15 mouse cellular contexts compared by ENCODE assay signal in the genomic region with DNA sequence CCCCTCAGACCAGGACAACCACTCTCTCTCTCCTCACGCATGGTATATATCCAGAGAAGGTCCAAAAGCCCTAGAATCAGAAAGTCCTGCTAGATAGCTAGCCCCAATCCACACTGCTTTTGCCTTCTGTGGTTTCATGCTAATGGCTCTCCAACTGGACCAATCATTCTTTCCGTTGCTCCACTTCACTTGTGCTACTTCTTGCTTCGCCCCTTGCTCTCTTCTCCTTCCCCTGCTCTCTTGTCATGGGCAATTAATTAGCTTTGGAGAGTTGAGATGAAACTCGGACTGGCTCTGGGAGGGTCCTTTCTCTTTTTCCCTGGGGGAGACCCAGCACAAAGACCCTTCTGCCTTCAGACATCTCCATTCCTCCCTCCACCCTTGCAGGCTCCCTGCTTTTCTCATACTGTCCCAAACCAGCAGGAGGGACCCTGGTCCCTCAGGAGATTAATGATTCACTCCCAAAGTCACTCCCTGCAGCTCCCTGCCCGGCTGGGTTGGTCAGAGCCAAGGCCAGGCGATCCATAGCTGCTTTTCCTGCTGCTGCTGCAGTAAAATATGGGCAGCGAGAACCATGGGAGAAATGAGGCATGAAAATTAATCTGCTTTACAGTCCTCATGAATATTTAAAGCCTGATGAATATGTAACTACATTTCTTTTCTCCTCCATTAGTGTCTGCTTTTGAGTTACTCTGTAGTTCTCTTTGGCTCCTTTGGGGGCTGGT.
DNase-seq lines count a peak whose midpoint lies in the region; ATAC-seq and TF ChIP-seq lines count a peak whose summit lies in the region.
"Had no signal": no experiment of that assay in that cellular context is flagged by ENCODE, and none has a peak within 500 bp of the region (broad histone marks: within the 10 kb centered on the region; RNA-seq: fewer than 3 reads in every experiment).

No protein-coding gene starts in this region.

- DNase-seq in adrenal gland, postnatal 10 days: peak; percentile 9
- DNase-seq in adrenal gland, adult 18-20 months (ENCODE audit: low spot score in 2 of 2): no peak
- peak; percentile 73 for DNase-seq in hindbrain, postnatal 0 days (ENCODE audit: low spot score)
- peak; percentile 73 for DNase-seq in mesoderm, embryonic 11.5 days (ENCODE audit: low read depth, low spot score)
- peak; percentile 66 for DNase-seq in retina, embryonic 14.5 days (ENCODE audit: low spot score)
- no peak for DNase-seq in frontal cortex, postnatal 14 days (ENCODE audit: low spot score in 2 of 2)
- DNase-seq in left cerebral cortex, postnatal 10 days (ENCODE audit: extremely low spot score in 1 of 2, low spot score in 2 of 2): no peak
- DNase-seq: adrenal gland, postnatal 14 days; cerebellum, adult 2 months; heart, adult 11 months; lung, embryonic 14.5 days; thymus, adult 2 months had no signal

- ATAC-seq in hindbrain, postnatal 0 days: peak; percentile 28; the same call in 1 of the 2 replicates
- ATAC-seq in heart, embryonic 12.5 days (ENCODE audit: insufficient number of reproducible peaks, low FRiP score): no peak
- ATAC-seq: intestine, embryonic 15.5 days had no signal

- intact Hi-C loops in left cerebral cortex, postnatal 10 days (cut with DNase I): no loop called here

- no peaks in the 10 kb centered on the region for H3K27me3 ChIP-seq in hindbrain, postnatal 0 days (ENCODE audit: insufficient read depth, low read length)
- peaks cover 50% of the 10 kb centered on the region for H3K27me3 ChIP-seq in heart, embryonic 12.5 days (replicated peaks)

- H3K4me3 ChIP-seq in hindbrain, postnatal 0 days (ENCODE audit: low read length): no peak overlapping the region
- H3K4me3 ChIP-seq in heart, embryonic 12.5 days: no peak overlapping the region
- H3K4me3 ChIP-seq: erythroblast, embryonic 14.5 days; intestine, embryonic 15.5 days had no signal

- TF ChIP-seq CTCF in hindbrain, postnatal 0 days (IDR thresholded peaks at IDR 0.05; ENCODE audit: low read depth): no peak; the same call in 1 of the 2 replicates

- no peaks in the 10 kb centered on the region for H3K36me3 ChIP-seq in hindbrain, postnatal 0 days (ENCODE audit: insufficient read depth, low read length)
- no peaks in the 10 kb centered on the region for H3K36me3 ChIP-seq in heart, embryonic 12.5 days
- H3K36me3 ChIP-seq: intestine, embryonic 15.5 days had no signal

- H3K9ac ChIP-seq in hindbrain, postnatal 0 days (replicated peaks; ENCODE audit: low read length): no peak overlapping the region
- no peak overlapping the region for H3K9ac ChIP-seq in heart, embryonic 12.5 days
- H3K9ac ChIP-seq: intestine, embryonic 15.5 days; lung, embryonic 14.5 days had no signal

- no peaks in the 10 kb centered on the region for H3K9me3 ChIP-seq in hindbrain, postnatal 0 days (ENCODE audit: low read length)
- peaks cover 14% of the 10 kb centered on the region for H3K9me3 ChIP-seq in heart, embryonic 12.5 days (replicated peaks)
- H3K9me3 ChIP-seq: intestine, embryonic 15.5 days had no signal

- peaks cover 13% of the 10 kb centered on the region for H3K4me1 ChIP-seq in hindbrain, postnatal 0 days (ENCODE audit: insufficient read depth, low read length)
- H3K4me1 ChIP-seq in heart, embryonic 12.5 days (replicated peaks): no peaks in the 10 kb centered on the region
- H3K4me1 ChIP-seq: intestine, embryonic 15.5 days had no signal

- no peak overlapping the region for H3K27ac ChIP-seq in hindbrain, postnatal 0 days
- H3K27ac ChIP-seq in heart, embryonic 12.5 days (ENCODE audit: poor library complexity, severe bottlenecking): no peak overlapping the region
- H3K27ac ChIP-seq: intestine, embryonic 15.5 days had no signal

- 0 out of 2 replicates have a peak overlapping the region, but pooled peaks have one; percentile 13 for H3K4me2 ChIP-seq in hindbrain, postnatal 0 days (ENCODE audit: low read depth, low read length)
- H3K4me2 ChIP-seq in heart, embryonic 12.5 days: no peak overlapping the region
- H3K4me2 ChIP-seq: intestine, embryonic 15.5 days; lung, embryonic 14.5 days had no signal

- 18% methylated on average over 7 of the region's 7 CpGs for WGBS in hindbrain, postnatal 0 days
- WGBS in heart, embryonic 12.5 days: 38% methylated on average over 7 of the region's 7 CpGs

Comparison
In these comparisons a context has a peak if more than half of its experiments do, and no peak if none do; other contexts are left out.
1. DNase-seq: peak in adrenal gland, postnatal 10 days (single experiment), hindbrain, postnatal 0 days (single experiment), mesoderm, embryonic 11.5 days (single experiment) and retina, embryonic 14.5 days (single experiment); none in adrenal gland, adult 18-20 months (0 of 2), frontal cortex, postnatal 14 days (0 of 2) and left cerebral cortex, postnatal 10 days (0 of 2).